In the genomic region with DNA sequence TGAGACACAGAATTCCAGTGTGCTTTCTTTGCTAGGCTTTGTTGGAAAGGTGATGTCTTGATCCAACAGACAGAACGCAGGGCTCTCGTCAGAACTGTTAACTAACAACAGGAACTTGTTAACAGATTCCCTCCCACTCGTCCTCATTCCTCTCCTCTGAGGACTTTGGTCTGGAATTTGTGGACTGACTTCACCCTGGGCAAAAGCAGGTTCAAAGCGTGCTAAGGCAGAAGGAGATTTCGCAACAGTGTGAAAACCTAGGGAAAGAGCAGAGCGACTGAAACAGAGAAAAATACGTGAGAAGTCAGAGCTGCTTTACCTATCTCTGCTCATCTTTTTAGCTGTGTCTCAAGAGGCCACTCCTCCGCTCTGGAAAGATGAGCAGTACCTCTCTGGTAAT, we compare ENCODE assay signal across 16 mouse cellular contexts.
DNase-seq lines count a peak whose midpoint lies in the region; ATAC-seq and TF ChIP-seq lines count a peak whose summit lies in the region.
"Had no signal": no experiment of that assay in that cellular context is flagged by ENCODE, and none has a peak within 500 bp of the region (broad histone marks: within the 10 kb centered on the region; RNA-seq: fewer than 3 reads in every experiment).

No protein-coding gene starts in this region.

- no peaks in the 10 kb centered on the region for H3K4me1 ChIP-seq in kidney, adult 2 months (ENCODE audit: control insufficient read depth, insufficient read depth, low read length)
- H3K4me1 ChIP-seq in kidney, embryonic 14.5 days (ENCODE audit: control insufficient read depth, insufficient read depth, low read length), result no peaks in the 10 kb centered on the region
- no peaks in the 10 kb centered on the region for H3K4me1 ChIP-seq in liver, embryonic 13.5 days (replicated peaks)
- H3K4me1 ChIP-seq: heart, embryonic 15.5 days; limb, embryonic 12.5 days; stomach, embryonic 15.5 days had no signal

- H3K27ac ChIP-seq in kidney, adult 2 months (ENCODE audit: insufficient read depth, low read depth, low read length), result peak overlapping the region; percentile 73; the same call in 1 of the 2 replicates
- no peak overlapping the region for H3K27ac ChIP-seq in kidney, embryonic 14.5 days (ENCODE audit: low read depth, low read length)
- H3K27ac ChIP-seq in liver, embryonic 13.5 days, result no peak overlapping the region
- H3K27ac ChIP-seq: heart, embryonic 15.5 days; limb, embryonic 12.5 days; stomach, embryonic 15.5 days had no signal

- no peaks in the 10 kb centered on the region for H3K36me3 ChIP-seq in kidney, adult 2 months (ENCODE audit: control insufficient read depth, insufficient read depth, low read length)
- no peaks in the 10 kb centered on the region for H3K36me3 ChIP-seq in kidney, embryonic 14.5 days (ENCODE audit: control insufficient read depth, insufficient read depth, low read length)
- no peaks in the 10 kb centered on the region for H3K36me3 ChIP-seq in liver, embryonic 13.5 days
- H3K36me3 ChIP-seq: heart, embryonic 15.5 days; limb, embryonic 12.5 days; stomach, embryonic 15.5 days had no signal

- TF ChIP-seq CTCF in kidney, adult 2 months (conservative IDR thresholded peaks at IDR 0.05; ENCODE audit: insufficient read depth, insufficient read length, low read depth, low read length), result no peak

- DNase-seq in kidney, adult 2 months, result peak; percentile 87
- peak; percentile 4 for DNase-seq in brain, adult 2 months (ENCODE audit: low read depth, low spot score)
- DNase-seq in fat pad, adult 2 months (ENCODE audit: extremely low read depth, low read depth, low spot score), result peak; percentile 45
- DNase-seq in liver, embryonic 13.5 days, result no peak
- no peak for DNase-seq in neural tube, embryonic 10.5 days (ENCODE audit: extremely low spot score, low spot score)
- DNase-seq: adrenal gland, adult 8-10 months; cerebellum, postnatal 10 days; layer of hippocampus, postnatal 36 days; lung, postnatal 4 days; right cerebral cortex, postnatal 14 days; thymus, postnatal 36 days had no signal

- 36% methylated on average over 8 of the region's 8 CpGs for WGBS in kidney, adult 2 months
- 55% methylated on average over 8 of the region's 8 CpGs for whole genome bisulfite sequencing in kidney, embryonic 14.5 days
- WGBS in liver, embryonic 13.5 days (ENCODE audit: insufficient replicate concordance), result 33% methylated on average over 8 of the region's 8 CpGs

- ATAC-seq in kidney, embryonic 14.5 days (ENCODE audit: low FRiP score, low TSS enrichment), result no peak
- ATAC-seq in liver, embryonic 13.5 days (ENCODE audit: low read depth), result 0 out of 2 replicates have a peak, but pooled peaks have one; percentile 20
- no peak for ATAC-seq in megakaryocyte progenitor cell, adult 5-6 weeks (replicated peaks; ENCODE audit: poor library complexity)

- no peaks in the 10 kb centered on the region for H3K9me3 ChIP-seq in kidney, embryonic 14.5 days (ENCODE audit: control insufficient read depth, low read length)
- no peaks in the 10 kb centered on the region for H3K9me3 ChIP-seq in liver, embryonic 13.5 days (replicated peaks)
- H3K9me3 ChIP-seq: heart, embryonic 15.5 days; limb, embryonic 12.5 days; stomach, embryonic 15.5 days had no signal

- no peak overlapping the region for H3K4me2 ChIP-seq in kidney, embryonic 14.5 days (replicated peaks; ENCODE audit: low read depth, low read length)
- no peak overlapping the region for H3K4me2 ChIP-seq in liver, embryonic 13.5 days
- H3K4me2 ChIP-seq: heart, embryonic 15.5 days; limb, embryonic 12.5 days; stomach, embryonic 15.5 days had no signal

- H3K9ac ChIP-seq in kidney, embryonic 14.5 days (ENCODE audit: low read depth, low read length), result no peak overlapping the region
- no peak overlapping the region for H3K9ac ChIP-seq in liver, embryonic 13.5 days
- H3K9ac ChIP-seq: heart, embryonic 15.5 days; limb, embryonic 12.5 days; stomach, embryonic 15.5 days had no signal

- no peaks in the 10 kb centered on the region for H3K27me3 ChIP-seq in kidney, adult 2 months (replicated peaks; ENCODE audit: control insufficient read depth, insufficient read depth, low read length)
- H3K27me3 ChIP-seq in kidney, embryonic 14.5 days (ENCODE audit: control insufficient read depth, insufficient read depth, low read length), result no peaks in the 10 kb centered on the region
- no peaks in the 10 kb centered on the region for H3K27me3 ChIP-seq in liver, embryonic 13.5 days
- H3K27me3 ChIP-seq: heart, embryonic 15.5 days; limb, embryonic 12.5 days; stomach, embryonic 15.5 days had no signal

- no peak for TF ChIP-seq POLR2A in kidney, adult 2 months (IDR thresholded peaks at IDR 0.05; ENCODE audit: low read depth, low read length)

- no peak overlapping the region for H3K4me3 ChIP-seq in kidney, adult 2 months (ENCODE audit: insufficient read depth, low read depth, low read length)
- no peak overlapping the region for H3K4me3 ChIP-seq in kidney, embryonic 14.5 days (ENCODE audit: low read length)
- no peak overlapping the region for H3K4me3 ChIP-seq in liver, embryonic 13.5 days (replicated peaks)
- H3K4me3 ChIP-seq: heart, embryonic 15.5 days; limb, embryonic 12.5 days; stomach, embryonic 15.5 days had no signal

Comparison
In these comparisons a context has a peak if more than half of its experiments do, and no peak if none do; other contexts are left out.
1. DNase-seq: peak in kidney, adult 2 months (single experiment), brain, adult 2 months (single experiment) and fat pad, adult 2 months (single experiment); none in liver, embryonic 13.5 days (single experiment) and neural tube, embryonic 10.5 days (single experiment).